ENCODE assay signal across 9 mouse cellular contexts in genomic region chr13:12473724-12474378, GRCm38 (mm10). TPM values are rescaled to one million over a fixed set of nuclear protein-coding genes. Genes with fewer than 3 reads are reported as not detected.
DNase-seq lines count a peak whose midpoint lies in the region; ATAC-seq and TF ChIP-seq lines count a peak whose summit lies in the region.
"Had no signal": no experiment of that assay in that cellular context is flagged by ENCODE, and none has a peak within 500 bp of the region (broad histone marks: within the 10 kb centered on the region; RNA-seq: fewer than 3 reads in every experiment).

No protein-coding gene starts in this region.

- no peaks in the 10 kb centered on the region for H3K27me3 ChIP-seq in forebrain, embryonic 12.5 days
- H3K27me3 ChIP-seq in hindbrain, embryonic 12.5 days: no peaks in the 10 kb centered on the region

- no peaks in the 10 kb centered on the region for H3K36me3 ChIP-seq in ES-E14 (ENCODE audit: control insufficient read depth, insufficient read depth, low read length, poor library complexity, severe bottlenecking)
- no peaks in the 10 kb centered on the region for H3K36me3 ChIP-seq in forebrain, embryonic 12.5 days (replicated peaks)
- no peaks in the 10 kb centered on the region for H3K36me3 ChIP-seq in hindbrain, embryonic 12.5 days

- no peak overlapping the region for H3K9ac ChIP-seq in ES-E14 (ENCODE audit: insufficient read depth, low read depth, low read length, poor library complexity, severe bottlenecking)
- H3K9ac ChIP-seq in forebrain, embryonic 12.5 days: no peak overlapping the region
- no peak overlapping the region for H3K9ac ChIP-seq in hindbrain, embryonic 12.5 days

- peak; percentile 82; the same call in 1 of the 2 replicates for TF ChIP-seq CTCF in brain, embryonic 14.5 days (IDR thresholded peaks at IDR 0.05; ENCODE audit: borderline replicate concordance, extremely low read depth, insufficient read depth, insufficient read length)

- in situ Hi-C loops in ES-E14 (cut with MboI; ENCODE audit: low sequenced_read_pairs in 2 of 2, unreplicated experiment in 2 of 2): loop anchor here in 1 of 2 experiments (25.0 kb wide), 1 partner anchor 213 kb away; no protein-coding TSS in a partner anchor

- peaks cover 0 to 3% of the 10 kb centered on the region in 2 experiments; a peak in 1 of 4 replicates for H3K4me1 ChIP-seq in ES-E14 (ENCODE audit: control insufficient read depth in 2 of 2, insufficient read depth in 2 of 2, low read length in 2 of 2, poor library complexity in 1 of 2)
- peaks cover 3% of the 10 kb centered on the region; the same call in 1 of the 2 replicates for H3K4me1 ChIP-seq in forebrain, embryonic 12.5 days
- H3K4me1 ChIP-seq in hindbrain, embryonic 12.5 days: no peaks in the 10 kb centered on the region

- peak; percentile 86 for ATAC-seq in forebrain, embryonic 12.5 days (ENCODE audit: low FRiP score)
- peak; percentile 79 for ATAC-seq in hindbrain, embryonic 12.5 days (ENCODE audit: low FRiP score)
- ATAC-seq in megakaryocyte, adult 5-6 weeks (ENCODE audit: poor library complexity, severe bottlenecking): peak; percentile 86

- DNase-seq in ES-E14 (ENCODE audit: low read depth, low spot score): peak; percentile 63
- DNase-seq in brain, embryonic 14.5 days (ENCODE audit: low read depth): peak; percentile 89
- DNase-seq in layer of hippocampus, postnatal 10 days (ENCODE audit: low spot score in 2 of 2): peak; percentile 86 to 87
- DNase-seq in right cerebral cortex, postnatal 10 days (ENCODE audit: low spot score in 2 of 2): peak; percentile 69 to 85
- peak; percentile 75 for DNase-seq in urinary bladder, postnatal 25 days (ENCODE audit: low spot score)

- H3K9me3 ChIP-seq in ES-E14 (ENCODE audit: control insufficient read depth, insufficient read depth, low read depth, low read length): no peaks in the 10 kb centered on the region
- no peaks in the 10 kb centered on the region for H3K9me3 ChIP-seq in forebrain, embryonic 12.5 days
- H3K9me3 ChIP-seq in hindbrain, embryonic 12.5 days (replicated peaks): no peaks in the 10 kb centered on the region
- H3K9me3 ChIP-seq: megakaryocyte, embryonic 14.5 days had no signal

- WGBS in forebrain, embryonic 12.5 days: 38% methylated on average over 8 of the region's 8 CpGs
- WGBS in hindbrain, embryonic 12.5 days: 36% methylated on average over 8 of the region's 8 CpGs

- TF ChIP-seq POLR2A in brain, embryonic 14.5 days (IDR thresholded peaks at IDR 0.05; ENCODE audit: borderline replicate concordance, extremely low read depth, insufficient read depth, insufficient read length, poor library complexity, severe bottlenecking): no peak

- no peak overlapping the region for H3K27ac ChIP-seq in ES-E14 (ENCODE audit: insufficient read depth, low read depth, low read length, poor library complexity, severe bottlenecking)
- H3K27ac ChIP-seq in forebrain, embryonic 12.5 days: no peak overlapping the region
- no peak overlapping the region for H3K27ac ChIP-seq in hindbrain, embryonic 12.5 days

- no peak overlapping the region for H3K4me3 ChIP-seq in ES-E14 (ENCODE audit: insufficient read depth in 1 of 2, low read depth in 1 of 2, low read length in 2 of 2, poor library complexity in 1 of 2, severe bottlenecking in 1 of 2)
- H3K4me3 ChIP-seq in forebrain, embryonic 12.5 days (replicated peaks): no peak overlapping the region
- H3K4me3 ChIP-seq in hindbrain, embryonic 12.5 days: no peak overlapping the region
- H3K4me3 ChIP-seq: megakaryocyte, embryonic 14.5 days had no signal

- H3K4me2 ChIP-seq in forebrain, embryonic 12.5 days: no peak overlapping the region
- H3K4me2 ChIP-seq in hindbrain, embryonic 12.5 days (replicated peaks): no peak overlapping the region

TF ChIP-seq in ES-E14, 5 proteins besides CTCF, POLR2A, EP300 and RAD21:
- TF ChIP-seq MAFK (IDR thresholded peaks at IDR 0.05; ENCODE audit: insufficient read depth, low read depth, low read length) (no peak), CHD2 (IDR thresholded peaks at IDR 0.05; ENCODE audit: low read depth, low read length) (no peak), ZNF384 (IDR thresholded peaks at IDR 0.05; ENCODE audit: low read depth, low read length) (no peak), ZC3H11A (IDR thresholded peaks at IDR 0.05; ENCODE audit: borderline replicate concordance, low read depth, low read length) (peak; percentile 88), HCFC1 (IDR thresholded peaks at IDR 0.05; ENCODE audit: borderline replicate concordance, insufficient read depth, low read length) (no peak)

RNA-seq across cellular contexts. Expression of gene Lgals8, which starts 9.1 kb away (rescaled TPM):
- total RNA-seq in ES-E14 (2012; rRNA removed): 6.5 and 8.0 TPM in 2 replicates
- 20.0 and 22.7 TPM in 2 replicates for polyA plus RNA-seq in brain, embryonic 14.5 days (2012; rRNA removed)
- polyA plus RNA-seq in forebrain, embryonic 12.5 days (2016; fragmentation: Nextera tagmentation; extraction: Ambion mirVana): 10.8 and 11.3 TPM in 2 replicates
- polyA plus RNA-seq in hindbrain, embryonic 12.5 days (2016; fragmentation: Nextera tagmentation; extraction: Ambion mirVana): 14.5 and 17.2 TPM in 2 replicates
- 10 to 100 TPM; 28.0 to 31.4 TPM for total RNA-seq in layer of hippocampus, postnatal 10 days (2021)
- 37.5 and 47.8 TPM in 2 replicates for total RNA-seq in megakaryocyte, adult 5-6 weeks (2015)
- 59.7 and 64.4 TPM in 2 replicates for total RNA-seq in megakaryocyte, adult 5-6 weeks (2017)

RNA-seq across cellular contexts. Expression of gene Edaradd, which starts 46.4 kb away (rescaled TPM):
- 0.31 and 0.37 TPM in 2 replicates for total RNA-seq in ES-E14 (2012; rRNA removed)
- 0.69 and 0.98 TPM in 2 replicates for polyA plus RNA-seq in brain, embryonic 14.5 days (2012; rRNA removed)
- polyA plus RNA-seq in forebrain, embryonic 12.5 days (2016; fragmentation: Nextera tagmentation; extraction: Ambion mirVana): 1.1 and 1.3 TPM in 2 replicates
- polyA plus RNA-seq in hindbrain, embryonic 12.5 days (2016; fragmentation: Nextera tagmentation; extraction: Ambion mirVana): 0.94 and 1.4 TPM in 2 replicates
- 1 to 10 TPM; 1.1 to 1.3 TPM for total RNA-seq in layer of hippocampus, postnatal 10 days (2021)
- 0.11 TPM in 1 of 2 replicates, not detected in the other for total RNA-seq in megakaryocyte, adult 5-6 weeks (2015)
- total RNA-seq in megakaryocyte, adult 5-6 weeks (2017): 0.24 and 0.29 TPM in 2 replicates
